Mouse (Mus musculus) ES-E14 (cell line): ENCODE data around the gene Gm9945.

ENCODE experiments used
- CHD2 ChIP-seq: IDR thresholded peaks from 2 replicates; pipeline ENCODE4 v1.6.1; 2014; ENCODE audit warnings: mild to moderate bottlenecking, low read depth, low read length, inconsistent platforms
- HCFC1 ChIP-seq: IDR thresholded peaks from 2 replicates; pipeline ENCODE4 v1.6.1; 2012; ENCODE audit warnings: low read length, inconsistent platforms, borderline replicate concordance; ENCODE audit not compliant: insufficient read depth
- ZNF384 ChIP-seq: IDR thresholded peaks from 2 replicates; pipeline ENCODE4 v1.6.1; 2012; ENCODE audit warnings: low read depth, low read length, inconsistent platforms

DNA sequence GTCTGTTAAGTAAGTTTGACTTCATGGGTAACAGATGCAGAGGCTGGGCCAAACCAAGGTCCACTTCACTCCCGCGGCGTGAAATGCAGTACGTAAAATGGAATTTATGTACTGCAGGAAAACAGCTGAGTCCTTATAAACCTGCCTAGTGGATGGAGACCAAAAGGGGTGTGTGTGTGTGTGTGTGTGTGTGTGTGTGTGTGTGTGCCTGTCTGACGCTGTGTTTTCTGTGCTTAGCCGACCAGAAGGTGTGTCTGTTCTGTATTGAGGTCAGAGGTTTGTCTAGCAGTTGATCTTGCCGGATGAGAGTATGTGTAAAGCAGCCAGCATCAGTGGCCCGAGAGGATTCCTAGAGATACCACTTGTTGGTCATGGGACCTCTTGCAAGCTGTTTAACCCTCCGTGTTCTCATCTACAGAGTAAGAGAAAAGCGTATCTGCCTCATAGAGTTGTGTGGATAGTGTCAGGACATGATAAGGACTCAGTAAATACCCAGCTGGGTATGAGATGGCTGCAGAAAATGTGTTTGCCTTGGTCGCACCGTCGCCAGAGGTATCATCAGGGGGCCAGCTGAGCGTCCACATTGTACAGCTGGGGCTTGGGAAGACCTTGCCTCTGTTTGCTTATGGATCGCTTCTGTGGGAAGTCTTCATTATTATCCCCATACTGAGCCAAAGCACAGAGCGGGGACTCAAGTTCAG is 41.3 kb downstream of the Gm9945 start:
- TF ChIP-seq CHD2 (no peak), HCFC1 (no peak), ZNF384 (no peak)
